Mouse (Mus musculus): ENCODE results near the gene Spag4.

The Spag4 gene

GRCm38 (mm10) chr2:156065099-156066041, at the start of gene Spag4:
TSS of gene Spag4 (plus strand) at chr2:156065175.
- peak; percentile 85 for DNase-seq

- DNase-seq: no peak
These were observed 46.9 kb upstream of the Spag4 start for GRCm38 (mm10) chr2:156018106-156018505.

GRCm38 (mm10) chr2:156021219-156021618, 43.8 kb upstream of the Spag4 start:
- no peak for DNase-seq

GRCm38 (mm10) chr2:156021765-156022164, 43.2 kb upstream of the Spag4 start:
- no peak for DNase-seq

GRCm38 (mm10) chr2:156025482-156025881, 39.5 kb upstream of the Spag4 start:
- DNase-seq: no peak

- DNase-seq: no peak
These were observed 25.6 kb upstream of the Spag4 start for GRCm38 (mm10) chr2:156039390-156039789.

- DNase-seq: no peak
These were observed 22.1 kb upstream of the Spag4 start for GRCm38 (mm10) chr2:156042903-156043302.

GRCm38 (mm10) chr2:156047929-156048328, 17.0 kb upstream of the Spag4 start:
- DNase-seq: peak; percentile 31

GRCm38 (mm10) chr2:156052816-156053215, 12.2 kb upstream of the Spag4 start, which contains the start of gene Fer1l4:
TSS of gene Fer1l4 (minus strand) at chr2:156052947.
- DNase-seq: no peak

GRCm38 (mm10) chr2:156066126-156066525, 1.2 kb downstream of the Spag4 start:
- DNase-seq: peak; percentile 26

- no peak for DNase-seq
These were observed 2.9 kb downstream of the Spag4 start for GRCm38 (mm10) chr2:156067916-156068315.

- no peak for DNase-seq
These were observed 6.3 kb downstream of the Spag4 start for GRCm38 (mm10) chr2:156071236-156071635.

GRCm38 (mm10) chr2:156073725-156074124, 8.8 kb downstream of the Spag4 start:
- no peak for DNase-seq

GRCm38 (mm10) chr2:156077461-156077860, 12.5 kb downstream of the Spag4 start:
- DNase-seq: no peak

- no peak for DNase-seq
These were observed 13.6 kb downstream of the Spag4 start for GRCm38 (mm10) chr2:156078421-156079182.

- no peak for DNase-seq
These were observed 14.2 kb downstream of the Spag4 start for GRCm38 (mm10) chr2:156079183-156079560.

- DNase-seq: no peak
These were observed 14.7 kb downstream of the Spag4 start for GRCm38 (mm10) chr2:156079674-156080073.

- DNase-seq: no peak
These were observed 15.4 kb downstream of the Spag4 start for GRCm38 (mm10) chr2:156080391-156080790.

GRCm38 (mm10) chr2:156084541-156084940, 19.6 kb downstream of the Spag4 start:
- DNase-seq: no peak

- DNase-seq: no peak
These were observed 22.6 kb downstream of the Spag4 start for GRCm38 (mm10) chr2:156087391-156088110.

GRCm38 (mm10) chr2:156089799-156090198, 24.8 kb downstream of the Spag4 start:
- DNase-seq: no peak

- no peak for DNase-seq
These were observed 27.0 kb downstream of the Spag4 start for GRCm38 (mm10) chr2:156091926-156092325.
